Mouse (Mus musculus): ENCODE measurements around the gene Echdc1.
"Not testable (repeated sequence)": the region's sequence is repeated elsewhere in the genome, so short reads cannot be mapped to it uniquely, and the experiment has no call there.

Gene Echdc1
- long read RNA-seq, experiment 1, transcript Echdc1-202 (6 exons, 1,845 nt): major isoform, 14 of 34 reads
- long read RNA-seq, experiment 1, transcript Echdc1-201 (6 exons, 3,856 nt): major isoform, 14 of 34 reads
- long read RNA-seq, experiment 1, partial matches to known transcripts: 1 of 34 reads
- long read RNA-seq, experiment 1, other reads (novel, unspliced or antisense): 2 of 34 reads
- long read RNA-seq, experiment 2, transcript Echdc1-202 (6 exons, 1,845 nt): minor isoform, 12 of 41 reads
- long read RNA-seq, experiment 2, transcript Echdc1-201 (6 exons, 3,856 nt): major isoform, 21 of 41 reads
- long read RNA-seq, experiment 2, partial matches to known transcripts: 0 of 41 reads
- long read RNA-seq, experiment 2, other reads (novel, unspliced or antisense): 5 of 41 reads

DNA sequence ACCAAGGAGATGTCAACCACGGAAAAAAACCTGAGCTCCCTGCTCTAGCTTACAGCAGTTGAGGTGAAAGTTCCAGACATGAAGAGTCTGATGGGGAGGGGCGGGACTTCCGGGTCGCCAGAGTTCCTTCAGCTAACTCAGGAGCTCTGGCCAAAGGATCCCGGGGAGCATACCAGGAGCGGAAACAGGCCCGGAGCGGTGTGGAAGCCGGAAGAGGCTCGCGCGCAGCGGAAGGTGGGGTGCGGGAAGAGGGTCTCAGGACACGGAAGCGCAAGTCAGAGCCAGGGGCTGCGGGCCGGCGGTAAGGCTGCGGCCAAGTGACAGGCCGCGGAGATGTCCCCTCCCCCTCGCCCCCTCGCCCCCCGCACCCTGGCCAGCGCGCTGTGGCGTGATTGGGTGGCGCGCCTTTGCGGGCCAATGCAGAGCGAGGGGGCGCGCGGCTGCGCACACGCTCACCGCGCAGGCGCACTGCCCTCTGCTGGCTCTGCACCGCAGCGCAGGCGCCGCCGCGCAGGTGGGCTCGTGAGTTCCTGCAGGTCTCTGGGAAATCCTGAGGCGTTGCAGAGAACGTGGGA is at the start of gene Echdc1:
Echdc1 (plus strand) TSS at position 103 of the 575 bp plus-strand sequence.
- intact Hi-C loops (cut with DNase I): loop anchor here (5.0 to 10.0 kb wide), 2 partner anchors 49 to 208 kb away; partner anchors contain the start of gene Rnf146

DNA sequence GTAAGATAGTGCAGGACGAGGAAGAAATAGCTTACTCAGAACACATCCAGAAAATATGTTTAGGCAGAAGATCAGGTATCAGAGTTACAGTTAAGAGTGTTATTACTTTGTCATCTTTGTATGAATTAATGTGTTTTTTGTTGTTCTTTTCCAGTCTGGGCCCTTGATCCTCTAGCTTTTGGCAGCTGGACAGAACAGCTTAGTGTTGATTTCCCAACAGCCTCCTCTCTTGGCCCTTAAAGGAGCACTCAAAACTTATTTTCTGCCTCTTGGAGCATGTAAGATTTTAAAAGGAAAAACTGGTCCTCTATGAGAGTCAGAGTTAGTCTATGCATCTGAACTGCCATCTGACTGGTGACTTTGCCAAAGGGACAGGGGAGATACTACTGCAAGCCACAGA is 31.2 kb upstream of the Echdc1 start:
- intact Hi-C loops (cut with DNase I): no loop called here

DNA sequence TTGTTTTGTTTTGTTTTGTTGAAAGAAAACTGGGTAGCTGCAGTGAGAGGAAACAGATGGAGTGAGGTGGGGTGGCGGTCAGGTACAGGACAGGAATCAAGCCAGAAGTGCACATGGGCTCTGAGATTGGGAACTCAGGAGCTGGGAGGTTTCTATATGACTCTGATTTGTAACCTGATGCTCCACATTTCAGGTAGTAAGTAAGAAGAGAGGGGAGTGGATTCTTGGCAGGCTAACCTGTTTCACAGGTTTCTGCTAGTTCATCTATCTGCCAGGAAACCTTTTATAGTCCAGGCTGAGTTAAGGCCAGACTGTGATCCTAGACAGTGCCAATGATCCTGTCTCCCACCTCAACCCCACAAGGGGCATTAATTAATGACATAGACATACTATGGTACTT is 27.2 kb upstream of the Echdc1 start:
- intact Hi-C loops (cut with DNase I): no loop called here

- intact Hi-C loops (cut with DNase I): no loop called here
These were observed 10.7 kb upstream of the Echdc1 start for GRCm38 (mm10) chr10:29302230-29302629.

- intact Hi-C loops (cut with DNase I): loop anchor here (5.0 to 10.0 kb wide), 2 partner anchors 51 to 207 kb away; partner anchors contain the start of gene Rnf146
These were observed 1.3 kb upstream of the Echdc1 start for GRCm38 (mm10) chr10:29311480-29312219.

DNA sequence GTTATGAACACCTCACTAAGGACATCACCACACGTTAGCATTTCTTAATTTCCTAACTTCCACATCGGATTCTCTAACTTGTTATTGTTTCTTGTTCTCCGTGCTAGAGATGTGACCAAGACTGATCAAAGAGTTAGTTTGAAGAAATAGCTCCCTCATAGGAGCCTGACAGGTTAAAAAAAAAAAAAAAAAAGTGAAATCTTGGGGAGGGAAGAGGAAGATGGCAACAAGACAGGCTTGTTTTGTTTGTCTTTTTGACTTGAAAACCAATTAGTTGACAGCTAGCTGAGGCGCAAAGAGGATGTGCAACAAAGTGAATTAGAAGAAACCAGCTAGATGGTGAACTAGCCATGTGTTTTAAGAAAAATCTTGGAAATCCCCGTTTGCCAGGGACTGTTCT is 939 bp downstream of the Echdc1 start:
- intact Hi-C loops (cut with DNase I): loop anchor here (5.0 to 10.0 kb wide), 2 partner anchors 48 to 209 kb away; partner anchors contain the start of gene Rnf146

DNA sequence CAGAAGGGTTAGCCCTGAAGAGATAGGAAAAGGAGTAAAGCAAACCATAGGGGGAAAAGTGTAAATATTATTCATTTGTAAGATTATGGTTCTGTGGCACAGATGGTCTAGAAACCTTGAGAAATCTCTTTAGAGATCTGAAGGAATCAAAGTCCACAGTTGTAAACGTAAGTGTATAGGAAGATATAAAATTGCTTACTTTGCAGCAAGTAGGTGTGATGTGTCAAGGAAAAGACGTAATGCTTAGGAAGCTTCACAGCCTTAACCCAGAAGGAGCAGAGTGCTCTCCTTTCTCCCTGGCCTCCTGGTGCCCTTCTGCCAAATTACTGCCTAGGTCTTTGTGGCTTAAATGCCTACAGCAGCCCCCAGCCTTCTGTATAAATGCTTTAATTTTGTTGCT is 11.9 kb downstream of the Echdc1 start:
- intact Hi-C loops (cut with DNase I): no loop called here

- intact Hi-C loops (cut with DNase I): no loop called here
These were observed 20.9 kb downstream of the Echdc1 start for GRCm38 (mm10) chr10:29333836-29334235.

DNA sequence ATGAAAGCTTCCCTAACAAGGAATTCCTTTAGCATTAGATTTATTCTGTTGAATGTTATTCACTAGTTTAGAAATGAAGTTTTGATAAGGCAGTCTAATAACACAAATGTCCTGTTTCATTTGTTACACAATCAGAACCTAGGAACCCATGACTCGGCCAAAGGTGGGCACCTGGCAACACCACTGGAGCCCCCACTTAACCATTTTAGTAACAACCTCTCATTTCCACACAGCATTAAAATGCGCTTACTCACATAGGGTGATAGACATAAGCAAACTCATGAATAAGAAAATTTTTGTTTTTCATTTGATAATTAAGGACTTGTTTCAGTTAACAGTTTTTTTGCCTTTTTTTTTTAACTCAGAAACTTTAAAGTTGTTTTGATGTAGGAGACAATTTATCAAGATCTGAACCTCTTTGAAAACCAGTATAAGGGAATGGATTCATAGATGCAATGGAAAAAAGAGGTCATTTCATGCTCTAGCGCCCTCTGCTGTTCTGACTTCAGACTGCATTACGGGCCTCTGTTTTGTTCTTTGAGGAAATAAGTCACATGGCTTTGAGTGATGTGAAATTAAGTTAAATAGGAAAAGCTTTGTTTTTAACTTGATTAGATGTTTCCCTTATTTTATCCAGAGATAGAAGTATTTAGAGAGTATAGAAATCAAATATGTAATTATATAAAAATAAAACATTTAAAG is 25.5 kb downstream of the Echdc1 start:
- intact Hi-C loops (cut with DNase I): no loop called here

DNA sequence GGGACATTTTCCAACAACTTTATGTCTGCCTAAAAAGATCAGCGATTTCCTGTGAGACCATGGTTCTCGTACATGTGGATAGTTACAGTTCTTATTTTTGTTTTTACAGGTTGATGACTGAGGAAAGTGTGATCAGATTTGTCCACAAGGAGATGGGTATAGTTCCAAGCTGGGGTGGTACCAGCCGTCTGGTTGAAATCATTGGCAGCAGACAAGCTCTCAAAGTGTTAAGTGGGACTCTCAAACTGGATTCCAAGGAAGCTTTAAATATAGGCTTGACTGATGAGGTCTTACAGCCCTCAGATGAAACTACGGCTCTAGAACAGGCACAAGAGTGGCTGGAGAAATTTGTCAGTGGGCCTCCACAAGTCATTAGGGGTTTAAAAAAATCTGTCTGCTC is 31.3 kb downstream of the Echdc1 start:
- intact Hi-C loops (cut with DNase I): no loop called here

DNA sequence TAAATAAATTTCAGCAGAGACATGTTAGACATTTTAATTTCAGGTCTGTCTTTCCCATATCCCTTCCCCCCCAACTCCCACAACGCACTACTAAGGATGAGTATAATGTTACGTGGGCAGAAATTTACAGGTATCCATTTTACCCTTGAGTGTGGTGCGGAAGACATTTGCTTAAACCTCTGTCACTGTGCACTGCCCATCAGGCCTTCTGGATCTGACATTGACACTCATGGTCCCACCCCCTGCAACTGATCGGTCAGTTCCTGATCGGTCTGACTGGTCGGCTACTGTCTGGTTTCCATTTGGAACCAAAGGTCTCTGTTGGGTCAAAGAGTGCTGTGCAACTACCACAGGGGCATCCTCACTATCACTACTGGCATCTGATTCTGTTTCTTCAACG is 33.7 kb downstream of the Echdc1 start:
- intact Hi-C loops (cut with DNase I): no loop called here

DNA sequence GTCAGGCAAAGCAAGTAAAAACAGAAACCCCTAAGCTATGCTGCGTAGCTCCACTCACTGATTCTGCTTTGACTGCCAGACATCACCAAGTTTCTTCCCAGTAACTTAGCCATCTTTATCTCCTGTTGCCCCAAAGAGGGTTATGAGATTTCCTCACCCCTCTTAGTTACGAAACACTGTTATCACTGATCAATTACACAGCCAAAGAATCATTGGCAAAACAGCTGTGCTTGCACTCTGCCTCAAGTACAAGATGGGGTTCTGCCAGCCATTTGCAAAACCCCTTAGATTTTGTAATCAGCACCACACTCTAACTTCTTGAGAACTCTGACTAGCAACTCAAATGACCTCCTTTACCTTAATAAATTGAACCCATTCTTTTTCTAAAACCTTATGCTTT is 38.5 kb downstream of the Echdc1 start:
- intact Hi-C loops (cut with DNase I): no loop called here

GRCm38 (mm10) chr10:29352575-29352974 is 39.6 kb downstream of the Echdc1 start:
- intact Hi-C loops (cut with DNase I): no loop called here

DNA sequence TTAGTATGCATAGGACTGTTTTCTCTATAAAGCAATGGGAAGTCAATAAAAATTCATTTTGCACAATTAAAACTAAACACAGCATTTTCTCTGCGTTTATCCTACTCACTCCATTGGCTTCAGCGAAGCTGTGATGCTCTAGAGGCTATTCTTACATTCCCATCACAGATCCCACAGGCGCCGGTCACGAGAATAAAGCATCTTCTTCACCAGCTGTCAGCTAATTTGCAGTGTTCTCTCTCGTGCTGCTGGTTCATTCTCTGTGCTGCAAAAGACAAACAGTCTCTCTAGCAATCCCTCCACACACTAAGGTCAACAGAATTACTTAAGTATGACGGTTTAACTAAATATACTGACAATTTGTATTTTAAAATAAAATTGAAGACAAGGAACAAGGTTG is 41.2 kb downstream of the Echdc1 start:
- intact Hi-C loops (cut with DNase I): no loop called here

- intact Hi-C loops (cut with DNase I): loop anchor here (5.0 kb wide), 1 partner anchor 49 kb away; the partner anchor contains the start of gene Echdc1
These were observed 48.1 kb downstream of the Echdc1 start for GRCm38 (mm10) chr10:29361095-29361463.

- intact Hi-C loops (cut with DNase I): loop anchor here (5.0 kb wide), 1 partner anchor 49 kb away; the partner anchor contains the start of gene Echdc1
These were observed 48.7 kb downstream of the Echdc1 start for GRCm38 (mm10) chr10:29361464-29362196.

DNA sequence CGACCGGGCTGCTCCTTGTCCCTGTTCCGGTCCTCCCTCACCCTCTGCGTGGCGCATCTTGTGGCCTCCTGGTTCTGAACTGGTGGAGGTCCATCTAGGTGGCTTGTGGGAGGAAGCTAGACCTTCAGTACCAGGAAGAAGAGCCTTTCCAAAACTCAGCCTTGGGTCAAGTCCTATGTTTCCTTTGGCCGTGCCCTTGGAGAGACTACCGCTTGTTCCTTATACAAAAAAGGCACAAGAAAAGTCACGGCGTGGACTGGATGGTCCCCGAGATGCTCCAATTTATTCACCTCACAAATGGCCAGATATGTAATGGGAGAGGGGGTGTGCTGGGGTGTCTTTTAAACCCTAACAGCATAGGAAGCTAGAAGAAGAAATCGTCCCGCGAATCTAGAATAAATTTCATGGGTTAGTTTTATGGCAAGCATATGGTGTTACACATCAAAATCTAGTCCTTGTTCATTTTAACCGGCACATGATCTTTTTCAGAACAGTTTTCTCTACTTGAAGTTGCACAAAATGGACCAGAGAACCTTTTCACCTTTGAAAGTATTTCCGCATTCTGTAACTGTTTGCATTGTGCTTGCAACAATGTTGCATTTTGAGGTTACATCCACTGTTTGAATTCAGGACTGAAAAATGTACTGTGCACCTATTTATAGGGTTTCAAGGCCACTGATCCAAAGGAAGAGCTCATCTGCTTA is 49.4 kb downstream of the Echdc1 start, which contains the start of gene Rnf146:
Rnf146 (minus strand) TSS at position 246 of the 704 bp plus-strand sequence.
- intact Hi-C loops (cut with DNase I): loop anchor here (5.0 kb wide), 1 partner anchor 50 kb away; the partner anchor contains the start of gene Echdc1

DNA sequence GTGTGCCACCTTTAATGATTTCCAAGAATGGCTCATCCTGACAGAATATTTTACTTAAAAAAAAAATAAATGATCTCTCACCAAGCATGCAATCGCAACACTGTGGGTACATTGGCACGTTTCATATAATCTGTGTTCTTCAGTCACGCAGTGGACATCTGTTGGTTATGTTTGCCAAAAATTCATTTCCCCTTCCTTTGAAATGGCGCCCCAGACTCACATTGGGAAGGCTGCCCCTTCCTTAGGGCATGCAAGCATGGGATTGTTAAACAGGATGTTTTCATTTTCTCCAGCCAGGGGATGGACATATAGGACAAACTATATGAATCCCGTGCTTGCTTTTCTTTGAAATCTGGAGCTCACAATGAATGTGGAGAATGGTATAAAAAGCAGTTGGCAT is 61.1 kb downstream of the Echdc1 start:
- intact Hi-C loops (cut with DNase I): no loop called here

- intact Hi-C loops (cut with DNase I): no loop called here
These were observed 68.6 kb downstream of the Echdc1 start for GRCm38 (mm10) chr10:29381558-29381957.

GRCm38 (mm10) chr10:29394890-29395289 is 81.9 kb downstream of the Echdc1 start:
- intact Hi-C loops (cut with DNase I): not testable (repeated sequence)
